Mouse (Mus musculus) limb, embryonic 10.5 days (tissue): ENCODE data around the gene Vcam1. TPM values are rescaled to one million over a fixed set of nuclear protein-coding genes. Genes with fewer than 3 reads are reported as not detected.

Source experiments
- polyA plus RNA-seq: library from polyadenylated mRNA; unstranded; fragments of >200 nt; fragmentation: Nextera tagmentation; extraction: Ambion mirVana; gene quantifications from 2 replicates; pipeline ENCODE4 v1.2.1, GENCODE M21; 2016

Gene Vcam1
- polyA plus RNA-seq, 1 experiment from 2014 or later: 68.9 TPM

Other genes with a start within 250 kb of the Vcam1 start
- 27.8 and 28.2 TPM in 2 replicates for gene Dph5, start 241.9 kb downstream of the Vcam1 start, polyA plus RNA-seq
- 27.9 and 29.5 TPM in 2 replicates for gene Slc30a7, start 122.3 kb downstream of the Vcam1 start, polyA plus RNA-seq
- gene Extl2, start 122.2 kb downstream of the Vcam1 start, polyA plus RNA-seq: 16.2 and 17.4 TPM in 2 replicates
- gene Gpr88, start 123.8 kb upstream of the Vcam1 start, polyA plus RNA-seq: 0.05 and 0.15 TPM in 2 replicates